Mouse (Mus musculus) kidney, adult 8-10 months (tissue): ENCODE data around the gene Dapp1.
"Not testable (repeated sequence)": the region's sequence is repeated elsewhere in the genome, so short reads cannot be mapped to it uniquely, and the experiment has no call there.

Experiments
- DNase-seq, 2 experiments: peaks; one replicate each; pipeline ENCODE4 v3.0.0; 2022

Dapp1 gene

GRCm38 (mm10) chr3:137918172-137918931, 63.0 kb downstream of the Dapp1 start, which contains the start of gene Lamtor3:
Lamtor3 (plus strand) TSS chr3:137918506.
- peak; percentile 82 to 84 for DNase-seq

GRCm38 (mm10) chr3:137917694-137918171, 63.6 kb downstream of the Dapp1 start:
- DNase-seq, result no peak

GRCm38 (mm10) chr3:137914567-137914966, 66.8 kb downstream of the Dapp1 start:
- not testable (repeated sequence) for DNase-seq

GRCm38 (mm10) chr3:137913093-137913492, 68.3 kb downstream of the Dapp1 start:
- no peak for DNase-seq

- DNase-seq, result no peak
These were observed 81.2 kb downstream of the Dapp1 start for GRCm38 (mm10) chr3:137900149-137900548.

GRCm38 (mm10) chr3:137897685-137898084, 83.7 kb downstream of the Dapp1 start:
- no peak for DNase-seq

GRCm38 (mm10) chr3:137896867-137897266, 84.5 kb downstream of the Dapp1 start:
- DNase-seq, result no peak

GRCm38 (mm10) chr3:137896386-137896785, 85.0 kb downstream of the Dapp1 start:
- DNase-seq, result no peak

- DNase-seq, result peak in 1 of 2 experiments; percentile 8
These were observed 86.1 kb downstream of the Dapp1 start for GRCm38 (mm10) chr3:137895196-137895595.

GRCm38 (mm10) chr3:137893789-137894188, 87.6 kb downstream of the Dapp1 start:
- DNase-seq, result no peak

- DNase-seq, result no peak
These were observed 89.2 kb downstream of the Dapp1 start for GRCm38 (mm10) chr3:137892118-137892517.

GRCm38 (mm10) chr3:137891089-137891488, 90.3 kb downstream of the Dapp1 start:
- no peak for DNase-seq

GRCm38 (mm10) chr3:137887961-137888360, 93.4 kb downstream of the Dapp1 start:
- DNase-seq, result no peak

GRCm38 (mm10) chr3:137881093-137881492, 100.3 kb downstream of the Dapp1 start:
- DNase-seq, result no peak
